Mouse (Mus musculus) neural tube, embryonic 15.5 days (tissue): Measurements from ENCODE around the gene Fam227a. TPM values are rescaled to one million over a fixed set of nuclear protein-coding genes. Genes with fewer than 3 reads are reported as not detected.
A peak's percentile ranks its signal among the peaks of the same experiment; 100 is the strongest.

Source experiments
- ATAC-seq: fragments of 200-750 bp; cut with Nextera tagmentation; 2 replicates; pipeline ENCODE4 v1.8.0; 2017; ENCODE audit warnings: mild to moderate bottlenecking, moderate TSS enrichment, moderate library complexity; ENCODE audit not compliant: low FRiP score
- H3K27ac ChIP-seq: fragments of 300-500 bp; sonication (generic); replicated peaks from 2 replicates; pipeline ENCODE4 v1.5.1; 2015; ENCODE audit warnings: mild to moderate bottlenecking, inconsistent platforms
- H3K27me3 ChIP-seq: fragments of 300-500 bp; sonication (generic); replicated peaks from 2 replicates; pipeline ENCODE4 v1.6.1; 2015; ENCODE audit warnings: inconsistent platforms
- H3K36me3 ChIP-seq: fragments of 300-500 bp; sonication (generic); 2 replicates; pipeline ENCODE4 v1.6.1; 2015; ENCODE audit warnings: inconsistent platforms
- H3K4me1 ChIP-seq: fragments of 300-500 bp; sonication (generic); 2 replicates; pipeline ENCODE4 v1.6.1; 2015; ENCODE audit warnings: inconsistent platforms
- H3K4me2 ChIP-seq: fragments of 300-500 bp; sonication (generic); 2 replicates; pipeline ENCODE4 v1.6.1; 2015; ENCODE audit warnings: inconsistent platforms, mild to moderate bottlenecking, moderate library complexity
- H3K4me3 ChIP-seq: fragments of 300-500 bp; sonication (generic); replicated peaks from 2 replicates; pipeline ENCODE4 v1.5.1; 2015; ENCODE audit warnings: mild to moderate bottlenecking, inconsistent platforms
- H3K9ac ChIP-seq: fragments of 300-500 bp; sonication (generic); replicated peaks from 2 replicates; pipeline ENCODE4 v1.6.1; 2015; ENCODE audit warnings: mild to moderate bottlenecking, inconsistent platforms
- H3K9me3 ChIP-seq: fragments of 300-500 bp; sonication (generic); replicated peaks from 2 replicates; pipeline ENCODE4 v1.6.1; 2016; ENCODE audit warnings: inconsistent platforms
- WGBS: fragments of 180-500 bp; shearing (Covaris S2); methylation state at CpG from one replicate; pipeline ENCODE4 v1.1.7; 2015; ENCODE audit warnings: mixed read lengths; 5-methylcytosine and 5-hydroxymethylcytosine counted together
- polyA plus RNA-seq: library from polyadenylated mRNA; unstranded; fragments of >200 nt; fragmentation: Nextera tagmentation; extraction: Ambion mirVana; gene quantifications from 2 replicates; pipeline ENCODE4 v1.2.1, GENCODE M21; 2015

The Fam227a gene
- polyA plus RNA-seq, 1 experiment from 2014 or later, result 3.7 TPM

- Histone ChIP-seq H3K4me3 (peak within 1 kb of the TSS; percentile 75), H3K4me2 (peak within 1 kb of the TSS; percentile 77), H3K9me3 (no peaks in the 10 kb centered on the region), H3K27ac (peak within 1 kb of the TSS; percentile 86), H3K27me3 (no peaks in the 10 kb centered on the region), H3K9ac (peak within 1 kb of the TSS; percentile 75), H3K4me1 (peaks cover 55% of the 10 kb centered on the region), H3K36me3 (peaks cover 3% of the 10 kb centered on the region; the same call in 1 of the 2 replicates)
- WGBS, result under 1% methylated on average over 45 of the region's 45 CpGs
- ATAC-seq, result peak; percentile 96
These were observed 31.8 kb upstream of the Fam227a start, which contains the start of gene Gtpbp1 for GRCm38 (mm10) chr15:79690426-79691022. Gtpbp1 (plus strand) TSS chr15:79690845.

GRCm38 (mm10) chr15:79689662-79690425, 31.1 kb upstream of the Fam227a start:
- ATAC-seq, result no peak
- H3K27ac ChIP-seq, result peak overlapping the region; percentile 86
- peak overlapping the region; percentile 77 for H3K4me2 ChIP-seq
- H3K36me3 ChIP-seq, result 0 out of 2 replicates have a peak, but pooled peaks cover 3% of the 10 kb centered on the region
- H3K4me3 ChIP-seq, result peak overlapping the region; percentile 75
- H3K9ac ChIP-seq, result peak overlapping the region; percentile 48; the same call in 1 of the 2 replicates
- H3K9me3 ChIP-seq, result no peaks in the 10 kb centered on the region
- no peaks in the 10 kb centered on the region for H3K27me3 ChIP-seq
- peaks cover 62% of the 10 kb centered on the region for H3K4me1 ChIP-seq
- 17% methylated on average over 24 of the region's 24 CpGs for WGBS

- H3K4me1 ChIP-seq, result peaks cover 68% of the 10 kb centered on the region
- no peaks in the 10 kb centered on the region for H3K36me3 ChIP-seq
- H3K9ac ChIP-seq, result peak overlapping the region; percentile 78
- ATAC-seq, result no peak
- 5% methylated on average over 8 of the region's 8 CpGs for WGBS
- peak overlapping the region; percentile 94 for H3K27ac ChIP-seq
- peak overlapping the region; percentile 75 for H3K4me3 ChIP-seq
- H3K27me3 ChIP-seq, result no peaks in the 10 kb centered on the region
- peak overlapping the region; percentile 82 for H3K4me2 ChIP-seq
- no peaks in the 10 kb centered on the region for H3K9me3 ChIP-seq
These were observed 29.7 kb upstream of the Fam227a start for GRCm38 (mm10) chr15:79688268-79688956.

- Histone ChIP-seq H3K9me3 (no peaks in the 10 kb centered on the region), H3K27me3 (no peaks in the 10 kb centered on the region), H3K27ac (peak within 1 kb of the TSS; percentile 94), H3K4me2 (peak within 1 kb of the TSS; percentile 82), H3K36me3 (no peaks in the 10 kb centered on the region), H3K4me1 (peaks cover 68% of the 10 kb centered on the region), H3K4me3 (peak within 1 kb of the TSS; percentile 75), H3K9ac (peak within 1 kb of the TSS; percentile 78)
- peak; percentile 62 for ATAC-seq
- WGBS, result under 1% methylated on average over 72 of the region's 72 CpGs
These were observed 29.0 kb upstream of the Fam227a start, which contains the start of gene Josd1 for GRCm38 (mm10) chr15:79687646-79688267. Josd1 (minus strand) TSS chr15:79687919.

- peak overlapping the region; percentile 78 for H3K9ac ChIP-seq
- WGBS, result 0% methylated on average over 30 of the region's 33 CpGs
- peaks cover 68% of the 10 kb centered on the region for H3K4me1 ChIP-seq
- no peaks in the 10 kb centered on the region for H3K27me3 ChIP-seq
- H3K9me3 ChIP-seq, result no peaks in the 10 kb centered on the region
- ATAC-seq, result no peak
- peak overlapping the region; percentile 75 for H3K4me3 ChIP-seq
- H3K27ac ChIP-seq, result peak overlapping the region; percentile 94
- H3K4me2 ChIP-seq, result peak overlapping the region; percentile 82
- H3K36me3 ChIP-seq, result no peaks in the 10 kb centered on the region
These were observed 28.4 kb upstream of the Fam227a start for GRCm38 (mm10) chr15:79687175-79687574.

- 17% methylated on average over 15 of the region's 15 CpGs for WGBS
- Histone ChIP-seq H3K4me2 (peak overlapping the region; percentile 82), H3K4me1 (peaks cover 63% of the 10 kb centered on the region)
These were observed 27.5 kb upstream of the Fam227a start for GRCm38 (mm10) chr15:79686046-79686869.

GRCm38 (mm10) chr15:79685141-79685641, 26.4 kb upstream of the Fam227a start:
- Histone ChIP-seq H3K4me1 (peaks cover 68% of the 10 kb centered on the region), H3K27ac (no peak overlapping the region), H3K9me3 (no peaks in the 10 kb centered on the region), H3K4me2 (peak overlapping the region; percentile 82), H3K4me3 (peak overlapping the region; percentile 75), H3K27me3 (no peaks in the 10 kb centered on the region), H3K36me3 (no peaks in the 10 kb centered on the region), H3K9ac (peak overlapping the region; percentile 35)
- ATAC-seq, result no peak
- WGBS, result 40% methylated on average over 6 of the region's 6 CpGs

More at GRCm38 (mm10) chr15:79686046-79686869, 27.5 kb upstream of the Fam227a start:
- Histone ChIP-seq H3K4me3 (peak overlapping the region; percentile 75), H3K27ac (no peak overlapping the region), H3K27me3 (no peaks in the 10 kb centered on the region), H3K36me3 (no peaks in the 10 kb centered on the region), H3K9me3 (no peaks in the 10 kb centered on the region), H3K9ac (peak overlapping the region; percentile 78)
- no peak for ATAC-seq

- H3K27me3 ChIP-seq, result no peaks in the 10 kb centered on the region
- peak overlapping the region; percentile 35 for H3K9ac ChIP-seq
- no peak for ATAC-seq
- H3K27ac ChIP-seq, result no peak overlapping the region
- H3K4me2 ChIP-seq, result peak overlapping the region; percentile 82
- peaks cover 62% of the 10 kb centered on the region for H3K4me1 ChIP-seq
- H3K36me3 ChIP-seq, result no peaks in the 10 kb centered on the region
- 77% methylated on average over 6 of the region's 6 CpGs for WGBS
- H3K9me3 ChIP-seq, result no peaks in the 10 kb centered on the region
- H3K4me3 ChIP-seq, result peak overlapping the region; percentile 75
These were observed 25.9 kb upstream of the Fam227a start for GRCm38 (mm10) chr15:79684616-79685015.

- peak overlapping the region; percentile 75; the same call in 1 of the 2 replicates for H3K4me3 ChIP-seq
- no peak overlapping the region for H3K27ac ChIP-seq
- ATAC-seq, result no peak
- WGBS, result 74% methylated on average over 19 of the region's 19 CpGs
- peak overlapping the region; percentile 82 for H3K4me2 ChIP-seq
- H3K36me3 ChIP-seq, result no peaks in the 10 kb centered on the region
- H3K27me3 ChIP-seq, result no peaks in the 10 kb centered on the region
- H3K9ac ChIP-seq, result peak overlapping the region; percentile 35
- H3K9me3 ChIP-seq, result no peaks in the 10 kb centered on the region
- peaks cover 60% of the 10 kb centered on the region for H3K4me1 ChIP-seq
These were observed 25.1 kb upstream of the Fam227a start for GRCm38 (mm10) chr15:79683707-79684465.

- H3K4me2 ChIP-seq, result no peak overlapping the region
- H3K4me1 ChIP-seq, result peaks cover 55% of the 10 kb centered on the region
These were observed 24.4 kb upstream of the Fam227a start for GRCm38 (mm10) chr15:79683146-79683545.

More at GRCm38 (mm10) chr15:79683146-79683545, 24.4 kb upstream of the Fam227a start:
- no peak overlapping the region for H3K4me3 ChIP-seq
- 91% methylated on average over 6 of the region's 6 CpGs for WGBS
- peak overlapping the region; percentile 35; the same call in 1 of the 2 replicates for H3K9ac ChIP-seq
- H3K36me3 ChIP-seq, result no peaks in the 10 kb centered on the region
- H3K27me3 ChIP-seq, result no peaks in the 10 kb centered on the region
- ATAC-seq, result no peak
- H3K9me3 ChIP-seq, result no peaks in the 10 kb centered on the region
- H3K27ac ChIP-seq, result no peak overlapping the region
